Mouse (Mus musculus) layer of hippocampus, adult 18-20 months (tissue): ENCODE measurements at regions not wholly inside any gene's neighbourhood (a gene's known extent, or its start where the extent isn't known, plus 50 kb on each side); places are given as distances from the start of the nearest gene placed in this dataset.

Experiments
- DNase-seq, 2 experiments: peaks; one replicate each; pipeline ENCODE4 v3.0.0; 2022; ENCODE audit warnings: low spot score in 2 of 2

- DNase-seq = no peak
Observed at GRCm38 (mm10) chr17:84129204-84129603, 58.5 kb downstream of the Zfp36l2 start.

GRCm38 (mm10) chr17:84128262-84128661, 59.5 kb downstream of the Zfp36l2 start:
- no peak for DNase-seq

- DNase-seq = no peak
Observed at GRCm38 (mm10) chr17:84126168-84126567, 61.6 kb downstream of the Zfp36l2 start.

- no peak for DNase-seq
Observed at GRCm38 (mm10) chr17:84123161-84123560, 64.6 kb downstream of the Zfp36l2 start.

- DNase-seq = no peak
Observed at GRCm38 (mm10) chr17:84122486-84123131, 65.1 kb downstream of the Zfp36l2 start.

- DNase-seq = no peak
Observed at GRCm38 (mm10) chr17:84121291-84121690, 66.5 kb downstream of the Zfp36l2 start.

GRCm38 (mm10) chr17:84119221-84120017, 68.3 kb downstream of the Zfp36l2 start:
- DNase-seq = no peak

- no peak for DNase-seq
Observed at GRCm38 (mm10) chr17:84118781-84119180, 69.0 kb downstream of the Zfp36l2 start.

- DNase-seq = no peak
Observed at GRCm38 (mm10) chr17:84118271-84118670, 69.5 kb downstream of the Zfp36l2 start.

GRCm38 (mm10) chr17:84117756-84118155, 70.0 kb downstream of the Zfp36l2 start:
- DNase-seq = no peak

GRCm38 (mm10) chr17:84116340-84117279, 71.1 kb downstream of the Zfp36l2 start:
- no peak for DNase-seq

- DNase-seq = no peak
Observed at GRCm38 (mm10) chr17:84115957-84116339, 71.8 kb downstream of the Zfp36l2 start.

- DNase-seq = no peak
Observed at GRCm38 (mm10) chr17:84115133-84115532, 72.6 kb downstream of the Zfp36l2 start.

GRCm38 (mm10) chr17:84114279-84114994, 73.3 kb downstream of the Zfp36l2 start:
- no peak for DNase-seq

GRCm38 (mm10) chr17:84113608-84114278, 74.0 kb downstream of the Zfp36l2 start:
- peak; percentile 71 to 83 for DNase-seq

GRCm38 (mm10) chr17:84112411-84113031, 75.2 kb downstream of the Zfp36l2 start:
- DNase-seq = no peak

- DNase-seq = no peak
Observed at GRCm38 (mm10) chr17:84111787-84112370, 75.9 kb downstream of the Zfp36l2 start.

- DNase-seq = no peak
Observed at GRCm38 (mm10) chr17:84110945-84111344, 76.8 kb downstream of the Zfp36l2 start.

GRCm38 (mm10) chr17:84110000-84110695, 77.6 kb downstream of the Zfp36l2 start:
- DNase-seq = no peak
